Mouse (Mus musculus): ENCODE measurements at regions not wholly inside any gene's neighbourhood (a gene's known extent, or its start where the extent isn't known, plus 50 kb on each side); places are given as distances from the start of the nearest gene placed in this dataset.

DNA sequence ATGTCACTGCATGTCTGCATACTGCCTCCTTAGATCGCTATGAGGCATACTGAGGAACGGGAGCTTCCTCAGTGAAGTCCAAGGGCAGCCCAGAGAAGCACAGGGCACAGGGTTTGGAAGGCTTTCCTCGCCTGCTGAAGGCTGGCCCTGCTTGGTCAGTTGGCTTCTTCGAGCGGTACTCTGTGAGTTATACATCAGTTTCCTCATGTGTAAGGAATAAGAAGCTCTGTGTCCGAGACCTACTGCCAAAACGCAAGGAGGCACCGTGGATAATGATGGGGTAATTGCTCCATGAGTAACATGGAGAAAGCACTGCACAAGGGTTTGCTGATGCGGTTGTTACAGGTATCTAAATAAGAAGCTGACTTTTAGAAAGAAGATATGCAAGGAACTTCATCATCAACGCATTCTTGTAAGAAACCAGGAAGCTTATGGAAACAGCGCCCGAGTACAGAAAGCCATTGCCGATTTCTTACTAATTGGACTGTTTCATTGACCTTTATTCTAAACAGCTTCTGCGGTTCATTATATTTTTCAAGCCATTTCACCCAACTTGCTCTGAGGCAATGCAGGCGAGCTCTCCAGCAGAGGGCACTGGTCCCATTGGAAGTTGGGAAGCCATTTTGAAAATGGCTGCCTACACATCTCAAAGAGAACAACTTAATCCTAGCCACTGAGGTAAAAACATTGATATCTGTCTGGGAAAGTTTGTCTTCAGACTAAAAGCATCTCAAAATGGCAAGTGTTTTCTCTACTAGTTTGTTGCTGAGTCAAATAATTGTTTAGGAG, 241.8 kb upstream of the Irx5 start:
- Histone ChIP-seq H3K4me1 (replicated peaks; ENCODE audit: low read depth, low read length) (peaks cover 3% of the 10 kb centered on the region; the same call in 1 of the 2 replicates), H3K4me3 (replicated peaks; ENCODE audit: low read length) (no peak overlapping the region), H3K9me3 (ENCODE audit: low read length) (no peaks in the 10 kb centered on the region), H3K27me3 (ENCODE audit: insufficient read depth, low read length) (no peaks in the 10 kb centered on the region), H3K36me3 (ENCODE audit: insufficient read depth, low read length) (no peaks in the 10 kb centered on the region)
- TF ChIP-seq CTCF (conservative IDR thresholded peaks at IDR 0.05; ENCODE audit: low read length) (peak; percentile 28), NANOG (IDR thresholded peaks at IDR 0.05; ENCODE audit: borderline replicate concordance, low read length) (no peak), POU5F1 (IDR thresholded peaks at IDR 0.05; ENCODE audit: borderline replicate concordance, low read length) (no peak)

DNA sequence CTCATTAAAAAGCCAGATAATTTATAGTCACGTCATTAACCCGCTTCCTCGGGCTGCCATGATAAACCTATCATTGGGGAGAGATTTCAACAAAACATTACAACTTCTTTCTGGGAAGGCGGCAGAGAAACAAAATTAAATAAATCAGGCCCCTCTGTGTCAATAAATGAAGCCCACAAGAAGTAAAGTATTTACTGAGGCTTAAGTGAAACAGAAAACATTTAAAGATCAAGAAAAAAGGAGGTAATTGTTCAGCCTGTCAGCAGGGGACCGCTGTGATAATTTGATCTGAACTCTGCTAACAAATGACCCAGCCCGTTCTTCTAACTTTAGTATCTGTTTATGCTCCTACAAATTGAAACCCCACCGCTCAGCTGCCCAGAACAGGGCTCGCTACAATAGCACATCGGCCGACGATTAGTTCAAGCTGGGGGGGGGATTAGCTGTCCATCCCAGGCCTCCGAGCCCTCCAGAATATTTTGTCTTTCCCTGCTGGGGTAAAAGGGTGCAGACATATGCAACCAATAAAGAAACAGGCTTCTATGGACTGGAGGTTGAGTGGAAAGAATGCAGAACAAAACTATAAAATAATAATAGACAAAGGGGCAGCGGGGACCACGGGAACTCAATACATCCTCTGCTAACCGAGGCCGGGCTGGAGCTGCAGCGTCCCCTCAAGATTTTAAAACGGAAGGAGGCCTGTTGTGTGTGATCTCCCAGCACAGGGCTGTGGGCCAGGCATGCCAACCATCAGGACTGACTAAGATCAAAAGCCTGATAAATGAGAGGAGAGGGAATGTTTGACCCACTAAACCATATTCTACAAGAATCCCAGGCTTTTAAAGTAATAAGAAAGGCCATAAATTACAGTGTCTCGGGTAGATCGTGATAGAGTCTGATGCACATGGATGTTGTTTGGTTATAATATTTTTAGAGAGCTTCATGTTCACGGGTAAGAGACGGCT, 242.8 kb upstream of the Irx5 start:
- Histone ChIP-seq H3K27me3 (ENCODE audit: insufficient read depth, low read length) (no peaks in the 10 kb centered on the region), H3K4me3 (replicated peaks; ENCODE audit: low read length) (no peak overlapping the region), H3K4me1 (replicated peaks; ENCODE audit: low read depth, low read length) (peaks cover 3% of the 10 kb centered on the region; the same call in 1 of the 2 replicates), H3K9me3 (ENCODE audit: low read length) (no peaks in the 10 kb centered on the region), H3K36me3 (ENCODE audit: insufficient read depth, low read length) (no peaks in the 10 kb centered on the region)
- no peak for TF ChIP-seq NANOG (IDR thresholded peaks at IDR 0.05; ENCODE audit: borderline replicate concordance, low read length)
- TF ChIP-seq CTCF (conservative IDR thresholded peaks at IDR 0.05; ENCODE audit: low read length) = no peak

DNA sequence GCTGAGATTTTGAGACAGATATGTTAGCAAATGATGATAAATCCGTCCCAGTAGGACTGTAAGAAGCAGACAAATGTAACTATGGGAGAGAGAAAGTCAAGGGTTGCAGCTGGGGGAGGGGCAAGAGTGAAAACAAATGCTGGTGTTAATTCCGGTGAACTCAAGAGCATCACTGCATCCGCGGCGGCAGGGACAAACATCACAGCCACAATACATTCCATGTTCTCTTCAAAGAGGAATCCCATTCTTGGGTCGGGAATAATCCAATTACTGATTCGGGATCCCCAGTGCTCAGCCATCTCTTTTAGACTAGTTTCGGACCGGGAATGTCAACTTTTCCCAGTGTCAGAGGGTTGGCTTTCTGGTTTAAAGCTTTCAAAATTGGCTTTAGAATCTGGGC, 243.5 kb upstream of the Irx5 start:
- no peaks in the 10 kb centered on the region for H3K36me3 ChIP-seq (ENCODE audit: insufficient read depth, low read length)
- H3K27me3 ChIP-seq (ENCODE audit: insufficient read depth, low read length) = no peaks in the 10 kb centered on the region
- H3K4me3 ChIP-seq (replicated peaks; ENCODE audit: low read length) = no peak overlapping the region
- peaks cover 3% of the 10 kb centered on the region; the same call in 1 of the 2 replicates for H3K4me1 ChIP-seq (replicated peaks; ENCODE audit: low read depth, low read length)
- TF ChIP-seq NANOG (IDR thresholded peaks at IDR 0.05; ENCODE audit: borderline replicate concordance, low read length) (no peak), POU5F1 (IDR thresholded peaks at IDR 0.05; ENCODE audit: borderline replicate concordance, low read length) (no peak), CTCF (conservative IDR thresholded peaks at IDR 0.05; ENCODE audit: low read length) (no peak)
- no peaks in the 10 kb centered on the region for H3K9me3 ChIP-seq (ENCODE audit: low read length)

DNA sequence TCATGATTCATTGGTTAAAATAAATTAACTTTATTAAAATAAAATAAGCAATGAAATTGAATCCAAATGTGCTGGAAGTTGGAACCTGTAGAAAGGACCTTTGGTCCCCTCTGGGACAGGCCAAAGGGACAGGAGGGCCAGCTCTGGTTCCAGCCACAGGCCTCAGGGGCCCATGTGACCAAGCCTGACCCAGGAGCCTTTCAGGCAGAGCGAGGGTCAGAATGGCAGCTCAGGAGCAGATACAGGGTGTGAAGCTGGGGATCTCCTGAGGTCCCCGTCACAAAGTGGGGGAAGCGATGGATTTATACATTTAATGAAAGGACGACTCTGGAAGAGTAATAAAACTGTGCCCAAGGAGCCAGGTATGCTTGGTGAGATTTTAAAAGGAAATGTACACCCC, 244.0 kb upstream of the Irx5 start:
- H3K36me3 ChIP-seq (ENCODE audit: insufficient read depth, low read length) = no peaks in the 10 kb centered on the region
- no peaks in the 10 kb centered on the region for H3K27me3 ChIP-seq (ENCODE audit: insufficient read depth, low read length)
- peaks cover 3% of the 10 kb centered on the region; the same call in 1 of the 2 replicates for H3K4me1 ChIP-seq (replicated peaks; ENCODE audit: low read depth, low read length)
- TF ChIP-seq CTCF (conservative IDR thresholded peaks at IDR 0.05; ENCODE audit: low read length) = no peak
- no peak for TF ChIP-seq POU5F1 (IDR thresholded peaks at IDR 0.05; ENCODE audit: borderline replicate concordance, low read length)
- TF ChIP-seq NANOG (IDR thresholded peaks at IDR 0.05; ENCODE audit: borderline replicate concordance, low read length) = no peak
- H3K9me3 ChIP-seq (ENCODE audit: low read length) = no peaks in the 10 kb centered on the region
- no peak overlapping the region for H3K4me3 ChIP-seq (replicated peaks; ENCODE audit: low read length)

DNA sequence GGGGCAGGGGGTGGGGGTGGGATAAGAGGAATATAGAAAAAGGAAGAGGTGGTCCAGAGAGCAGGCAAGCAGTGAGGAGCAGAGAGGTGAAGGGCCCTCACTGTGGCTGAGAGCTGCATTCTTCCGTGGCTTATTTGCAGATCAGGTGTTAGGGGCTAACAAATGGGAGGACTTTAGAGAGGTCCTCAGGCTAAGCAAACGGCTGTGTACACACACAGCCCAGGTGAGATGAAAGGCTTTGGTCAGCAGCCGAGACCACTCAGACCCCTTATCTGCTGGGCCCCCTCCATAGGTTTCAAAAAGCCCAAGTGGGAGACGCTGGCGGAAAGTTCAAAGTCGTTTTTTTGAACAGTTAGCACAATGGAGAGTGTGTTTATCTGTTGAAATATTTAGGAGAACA, 252.9 kb upstream of the Irx5 start:
- TF ChIP-seq CTCF (conservative IDR thresholded peaks at IDR 0.05; ENCODE audit: low read length) (no peak), NANOG (IDR thresholded peaks at IDR 0.05; ENCODE audit: borderline replicate concordance, low read length) (no peak), POU5F1 (IDR thresholded peaks at IDR 0.05; ENCODE audit: borderline replicate concordance, low read length) (no peak)
- H3K4me1 ChIP-seq (replicated peaks; ENCODE audit: low read depth, low read length) = no peaks in the 10 kb centered on the region
- peaks cover 3% of the 10 kb centered on the region; the same call in 1 of the 2 replicates for H3K27me3 ChIP-seq (ENCODE audit: insufficient read depth, low read length)
- peaks cover 7% of the 10 kb centered on the region; the same call in 1 of the 2 replicates for H3K9me3 ChIP-seq (ENCODE audit: low read length)
- no peak overlapping the region for H3K4me3 ChIP-seq (replicated peaks; ENCODE audit: low read length)
- H3K36me3 ChIP-seq (ENCODE audit: insufficient read depth, low read length) = no peaks in the 10 kb centered on the region

DNA sequence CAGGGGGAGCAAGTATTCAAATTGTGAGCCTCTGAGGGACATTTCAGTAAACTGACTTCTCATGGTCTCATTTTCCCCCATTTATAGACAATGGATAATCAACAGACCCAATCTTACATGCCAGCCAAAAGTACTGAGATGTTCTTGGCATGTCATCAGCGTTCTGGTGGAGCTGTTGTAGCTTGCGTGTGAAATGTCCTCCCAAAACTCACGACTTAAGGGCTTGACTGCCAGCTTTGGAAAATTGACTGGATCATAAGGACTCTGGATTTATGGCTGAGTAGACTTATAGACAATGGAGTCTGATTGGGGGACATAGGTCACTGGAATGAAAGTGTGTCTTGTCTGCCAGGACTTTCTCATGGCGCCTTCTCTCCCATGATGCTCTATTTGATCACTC, 254.9 kb upstream of the Irx5 start:
- no peaks in the 10 kb centered on the region for H3K4me1 ChIP-seq (replicated peaks; ENCODE audit: low read depth, low read length)
- peaks cover 3% of the 10 kb centered on the region; the same call in 1 of the 2 replicates for H3K27me3 ChIP-seq (ENCODE audit: insufficient read depth, low read length)
- TF ChIP-seq NANOG (IDR thresholded peaks at IDR 0.05; ENCODE audit: borderline replicate concordance, low read length) (no peak), POU5F1 (IDR thresholded peaks at IDR 0.05; ENCODE audit: borderline replicate concordance, low read length) (no peak), CTCF (conservative IDR thresholded peaks at IDR 0.05; ENCODE audit: low read length) (no peak)
- no peaks in the 10 kb centered on the region for H3K36me3 ChIP-seq (ENCODE audit: insufficient read depth, low read length)
- no peak overlapping the region for H3K4me3 ChIP-seq (replicated peaks; ENCODE audit: low read length)
- H3K9me3 ChIP-seq (ENCODE audit: low read length) = peaks cover 7% of the 10 kb centered on the region; the same call in 1 of the 2 replicates

DNA sequence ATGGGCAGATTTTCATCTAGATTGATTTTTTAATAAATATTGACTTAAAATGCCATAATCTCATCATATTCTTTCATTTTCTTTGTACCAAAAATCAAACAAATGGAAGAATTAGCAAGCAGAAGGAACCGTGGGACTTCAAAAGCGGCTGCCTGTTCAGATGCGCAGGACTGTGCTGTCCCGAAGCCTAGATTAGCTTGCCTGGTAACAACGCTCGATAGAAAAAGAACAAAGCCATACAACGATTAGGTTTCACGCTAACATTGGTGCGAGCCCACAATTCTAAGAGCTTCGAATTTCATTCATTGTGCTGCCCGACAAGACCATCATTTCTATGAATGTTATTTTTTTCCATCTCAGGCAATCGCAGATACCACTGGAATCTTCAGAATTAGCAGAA, 262.1 kb upstream of the Irx5 start:
- TF ChIP-seq NANOG (IDR thresholded peaks at IDR 0.05; ENCODE audit: borderline replicate concordance, low read length) (no peak), CTCF (conservative IDR thresholded peaks at IDR 0.05; ENCODE audit: low read length) (no peak), POU5F1 (IDR thresholded peaks at IDR 0.05; ENCODE audit: borderline replicate concordance, low read length) (no peak)
- no peaks in the 10 kb centered on the region for H3K36me3 ChIP-seq (ENCODE audit: insufficient read depth, low read length)
- peaks cover 8% of the 10 kb centered on the region; the same call in 1 of the 2 replicates for H3K27me3 ChIP-seq (ENCODE audit: insufficient read depth, low read length)
- no peaks in the 10 kb centered on the region for H3K9me3 ChIP-seq (ENCODE audit: low read length)
- H3K4me3 ChIP-seq (replicated peaks; ENCODE audit: low read length) = no peak overlapping the region
- no peaks in the 10 kb centered on the region for H3K4me1 ChIP-seq (replicated peaks; ENCODE audit: low read depth, low read length)

DNA sequence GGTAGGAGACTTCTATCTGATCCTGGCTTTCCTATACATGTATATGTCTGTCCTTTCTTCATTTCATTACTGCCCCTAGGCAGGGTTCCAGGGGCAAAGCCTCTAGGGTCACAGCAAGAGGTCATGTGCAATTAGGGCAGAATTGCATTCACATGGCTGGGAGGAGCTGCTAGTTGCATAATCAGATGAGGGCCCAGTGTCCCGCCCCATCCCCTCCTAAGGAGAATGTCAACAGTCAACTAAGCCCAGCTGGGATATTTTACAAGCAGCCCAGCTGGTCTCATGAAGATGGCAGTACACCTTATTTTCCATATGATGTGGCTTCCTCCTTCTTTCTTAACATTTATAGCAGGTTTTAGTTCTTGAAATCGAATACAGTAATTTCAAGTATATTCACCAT, 273.3 kb upstream of the Irx5 start:
- Histone ChIP-seq H3K4me1 (replicated peaks; ENCODE audit: low read depth, low read length) (no peaks in the 10 kb centered on the region), H3K36me3 (ENCODE audit: insufficient read depth, low read length) (no peaks in the 10 kb centered on the region), H3K4me3 (replicated peaks; ENCODE audit: low read length) (no peak overlapping the region), H3K27me3 (ENCODE audit: insufficient read depth, low read length) (peaks cover 3% of the 10 kb centered on the region; the same call in 1 of the 2 replicates), H3K9me3 (ENCODE audit: low read length) (peaks cover 3% of the 10 kb centered on the region; the same call in 1 of the 2 replicates)
- TF ChIP-seq NANOG (IDR thresholded peaks at IDR 0.05; ENCODE audit: borderline replicate concordance, low read length) = no peak

Measured in E14TG2a.4 (cell line).